Mouse (Mus musculus) thymus, adult 2 months (tissue): ENCODE measurements around the gene Gm10300.

ENCODE experiments used
- CTCF ChIP-seq: fragments of 200-500 bp; IDR thresholded peaks from 2 replicates; pipeline ENCODE4 v1.5.1; 2012; ENCODE audit warnings: mild to moderate bottlenecking, control low read depth, low read length, moderate library complexity, borderline replicate concordance; ENCODE audit not compliant: control insufficient read depth, poor library complexity, insufficient read depth; ENCODE audit errors: extremely low read depth
- POLR2A ChIP-seq: fragments of 200-500 bp; IDR thresholded peaks from 2 replicates; pipeline ENCODE4 v1.6.1; 2012; ENCODE audit warnings: mild to moderate bottlenecking, low read length, control low read depth, moderate library complexity; ENCODE audit not compliant: control insufficient read depth, poor library complexity, insufficient read depth; ENCODE audit errors: extremely low read depth

DNA sequence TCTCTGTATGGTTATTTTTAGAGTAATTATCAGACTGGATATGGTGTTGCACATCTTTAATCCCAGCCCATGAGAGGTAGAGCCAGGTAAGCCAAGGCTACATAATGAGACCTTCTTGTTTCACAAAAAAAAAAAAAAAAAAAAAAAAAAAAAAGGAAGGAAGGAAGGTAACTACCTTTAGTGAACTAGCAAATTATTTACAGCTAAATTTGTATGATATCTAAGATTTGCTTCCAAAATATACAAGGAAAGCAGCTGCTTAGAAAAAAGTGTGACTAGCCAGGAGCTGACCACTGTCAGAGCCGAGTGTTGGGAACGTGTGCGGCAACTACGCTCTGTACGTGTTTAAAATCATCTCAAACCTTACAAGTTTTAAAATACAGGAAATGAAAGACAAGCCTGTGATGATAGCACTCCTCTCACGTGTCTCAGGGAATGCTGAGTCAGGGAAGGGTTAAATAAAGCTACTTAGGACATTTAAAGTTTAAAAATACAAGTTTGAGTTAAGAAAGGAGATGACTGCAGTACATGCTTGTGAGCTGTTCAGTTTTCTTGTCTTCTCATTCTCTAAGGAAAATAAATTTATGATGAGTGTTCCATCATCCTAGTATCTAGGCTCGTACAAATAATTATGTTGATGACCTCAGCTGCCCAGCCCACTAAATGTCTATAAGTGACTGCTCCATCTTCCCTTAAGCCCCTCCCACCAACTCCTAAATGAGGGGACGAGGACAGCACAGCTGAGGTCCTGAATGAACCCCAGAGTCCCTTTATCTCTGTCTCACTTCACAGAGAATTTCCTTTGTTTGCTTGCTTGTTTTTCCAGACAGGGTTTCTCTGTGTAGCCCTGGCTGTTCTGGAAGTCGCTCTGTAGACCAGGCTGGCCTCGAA, 44.4 kb upstream of the Gm10300 start:
- no peak for TF ChIP-seq POLR2A
- TF ChIP-seq CTCF, result no peak
